Mouse (Mus musculus) hindbrain, embryonic 13.5 days (tissue): Measurements from ENCODE around the gene Dnajb8. TPM values are rescaled to one million over a fixed set of nuclear protein-coding genes. Genes with fewer than 3 reads are reported as not detected.
A peak's percentile ranks its signal among the peaks of the same experiment; 100 is the strongest.

Experiments
- ATAC-seq: fragments of 200-750 bp; cut with Nextera tagmentation; 2 replicates; pipeline ENCODE4 v1.8.0; 2017; ENCODE audit warnings: moderate TSS enrichment; ENCODE audit not compliant: low FRiP score
- H3K27ac ChIP-seq: fragments of 300-500 bp; sonication (generic); 2 replicates; pipeline ENCODE4 v1.5.1; 2015; ENCODE audit warnings: inconsistent platforms, mild to moderate bottlenecking, moderate library complexity
- H3K27me3 ChIP-seq: fragments of 300-500 bp; sonication (generic); 2 replicates; pipeline ENCODE4 v1.6.1; 2015; ENCODE audit warnings: mild to moderate bottlenecking, inconsistent platforms
- H3K36me3 ChIP-seq: fragments of 300-500 bp; sonication (generic); 2 replicates; pipeline ENCODE4 v1.6.1; 2015; ENCODE audit warnings: mild to moderate bottlenecking, inconsistent platforms
- H3K4me1 ChIP-seq: fragments of 300-500 bp; sonication (generic); replicated peaks from 2 replicates; pipeline ENCODE4 v1.6.1; 2015; ENCODE audit warnings: inconsistent platforms
- H3K4me2 ChIP-seq: fragments of 300-500 bp; sonication (generic); 2 replicates; pipeline ENCODE4 v1.6.1; 2015; ENCODE audit warnings: inconsistent platforms, mild to moderate bottlenecking, moderate library complexity
- H3K4me3 ChIP-seq: fragments of 300-500 bp; sonication (generic); 2 replicates; pipeline ENCODE4 v1.5.1; 2015; ENCODE audit warnings: mild to moderate bottlenecking, inconsistent platforms
- H3K9ac ChIP-seq: fragments of 300-500 bp; sonication (generic); 2 replicates; pipeline ENCODE4 v1.6.1; 2015; ENCODE audit warnings: mild to moderate bottlenecking, inconsistent platforms
- H3K9me3 ChIP-seq: fragments of 300-500 bp; sonication (generic); 2 replicates; pipeline ENCODE4 v1.6.1; 2016; ENCODE audit warnings: inconsistent platforms
- WGBS: fragments of 180-500 bp; shearing (Covaris S2); methylation state at CpG from one replicate; pipeline ENCODE4 v1.1.7; 2015; 5-methylcytosine and 5-hydroxymethylcytosine counted together
- polyA plus RNA-seq: library from polyadenylated mRNA; unstranded; fragments of >200 nt; fragmentation: Nextera tagmentation; extraction: Ambion mirVana; gene quantifications from 2 replicates; pipeline ENCODE4 v1.2.1, GENCODE M21; 2015

Dnajb8 gene
- polyA plus RNA-seq, 1 experiment from 2014 or later, result not detected

DNA sequence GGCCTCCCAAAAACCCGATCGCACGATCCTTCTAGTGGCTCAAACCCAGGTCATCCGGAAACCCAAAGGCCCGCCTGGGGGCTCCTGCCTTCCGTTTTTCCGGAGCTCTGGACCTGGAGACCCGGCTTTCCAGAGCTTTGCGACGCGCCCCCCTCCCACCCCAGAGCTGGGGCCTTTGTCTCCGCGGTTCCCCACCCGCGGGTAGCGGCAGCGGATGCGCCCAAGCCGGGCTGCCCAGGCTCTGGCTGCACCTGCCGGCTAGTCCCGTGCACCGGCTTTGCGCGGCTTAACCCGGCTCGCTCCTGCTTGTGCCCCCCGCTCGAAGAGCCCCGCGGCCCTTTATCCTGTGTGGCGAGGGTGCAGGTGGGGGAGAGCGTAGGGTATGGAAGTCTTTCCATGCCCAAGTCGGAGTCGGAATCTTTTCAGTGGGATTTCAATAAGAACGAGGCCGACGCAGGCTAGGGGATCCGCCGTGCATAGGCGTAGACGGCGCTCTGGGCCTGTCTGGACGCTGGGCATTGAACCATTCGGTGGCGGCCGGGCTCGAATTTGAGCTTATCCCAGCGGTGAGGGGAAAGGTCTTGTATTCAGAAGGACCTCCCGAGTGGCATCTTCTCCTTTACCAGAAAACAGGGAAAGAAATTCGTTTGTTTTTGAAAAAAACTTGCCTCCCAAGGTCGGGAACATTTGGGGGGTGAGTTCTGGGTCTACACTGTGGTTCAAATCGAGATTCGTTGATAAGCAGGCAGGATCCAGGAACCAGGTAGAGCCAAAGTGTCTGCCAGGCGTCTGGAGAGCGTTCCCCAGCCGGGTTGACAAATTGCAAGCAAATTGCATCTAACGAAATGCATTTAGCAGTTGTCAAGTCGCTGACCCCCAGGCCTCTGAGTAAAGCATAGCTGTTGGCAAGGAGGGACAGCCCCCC lies 27.8 kb upstream of the Dnajb8 start:
- ATAC-seq, result no peak
- peak overlapping the region; percentile 76 for H3K27ac ChIP-seq
- H3K4me1 ChIP-seq, result peaks cover 61% of the 10 kb centered on the region
- peak overlapping the region; percentile 54 for H3K4me2 ChIP-seq
- no peaks in the 10 kb centered on the region for H3K9me3 ChIP-seq
- WGBS, result 1% methylated on average over 58 of the region's 58 CpGs
- H3K4me3 ChIP-seq, result peak overlapping the region; percentile 41
- peak overlapping the region; percentile 70 for H3K9ac ChIP-seq
- no peaks in the 10 kb centered on the region for H3K36me3 ChIP-seq
- peaks cover 97% of the 10 kb centered on the region for H3K27me3 ChIP-seq

DNA sequence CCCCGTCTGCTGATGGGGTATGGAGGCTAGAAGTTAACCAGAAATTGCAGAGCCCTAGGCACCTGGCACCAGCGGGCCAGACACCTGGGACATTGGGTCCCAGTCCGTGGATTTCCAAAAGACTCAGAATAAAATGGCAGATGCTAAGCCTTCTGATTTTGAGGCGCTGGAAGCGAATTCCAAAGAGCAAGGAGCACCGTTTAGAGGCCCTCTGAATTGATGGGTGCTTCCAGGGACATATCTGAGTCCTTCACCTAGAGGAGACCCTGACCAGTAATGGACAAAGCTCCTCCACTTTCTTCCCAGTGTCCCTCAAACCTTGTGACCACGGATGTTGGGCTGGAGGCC lies 27.1 kb upstream of the Dnajb8 start:
- peaks cover 59% of the 10 kb centered on the region for H3K4me1 ChIP-seq
- no peak for ATAC-seq
- no peaks in the 10 kb centered on the region for H3K9me3 ChIP-seq
- peak overlapping the region; percentile 54 for H3K4me2 ChIP-seq
- peak overlapping the region; percentile 41 for H3K4me3 ChIP-seq
- H3K9ac ChIP-seq, result peak overlapping the region; percentile 70; the same call in 1 of the 2 replicates
- H3K27ac ChIP-seq, result 0 out of 2 replicates have a peak overlapping the region, but pooled peaks have one; percentile 2
- WGBS, result 9% methylated on average over 7 of the region's 7 CpGs
- H3K36me3 ChIP-seq, result no peaks in the 10 kb centered on the region
- H3K27me3 ChIP-seq, result peaks cover 98% of the 10 kb centered on the region

DNA sequence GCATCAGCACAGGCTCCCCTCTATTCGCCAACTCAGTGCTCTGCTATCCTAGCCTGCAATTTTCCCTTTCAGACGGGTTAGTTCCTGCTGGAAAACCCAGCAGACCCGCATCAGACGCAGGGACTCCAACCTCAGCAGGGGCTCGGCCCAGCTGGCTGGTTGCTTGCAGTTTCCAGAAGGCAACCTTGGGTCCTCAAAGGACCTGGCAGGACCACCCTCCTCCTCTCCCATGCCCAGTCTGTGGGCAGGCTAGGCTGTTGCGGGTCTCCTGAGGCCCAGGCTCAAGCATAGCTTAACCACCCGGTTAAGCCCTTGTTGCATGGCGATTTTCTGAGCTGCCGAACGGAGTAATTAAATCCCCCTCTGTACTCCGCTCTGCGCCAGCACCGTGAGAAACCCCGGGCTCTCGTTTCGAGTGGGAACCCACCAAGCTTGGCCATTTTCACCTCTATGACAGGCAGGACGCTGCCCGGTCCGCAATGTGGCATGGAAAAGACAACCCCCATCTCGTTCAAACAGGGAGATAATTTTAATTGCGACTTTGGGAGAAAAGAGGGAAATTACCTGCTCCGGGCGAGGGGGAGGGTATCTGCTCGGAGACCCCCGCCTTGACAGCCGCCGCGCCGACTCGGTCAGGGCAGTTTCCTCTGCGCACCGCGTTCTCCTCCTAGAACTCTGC lies 25.9 kb upstream of the Dnajb8 start:
- Histone ChIP-seq H3K27me3 (peaks cover 98% of the 10 kb centered on the region), H3K4me1 (peaks cover 48% of the 10 kb centered on the region), H3K36me3 (no peaks in the 10 kb centered on the region), H3K27ac (no peak overlapping the region), H3K4me3 (peak overlapping the region; percentile 41), H3K9me3 (no peaks in the 10 kb centered on the region), H3K4me2 (peak overlapping the region; percentile 54), H3K9ac (peak overlapping the region; percentile 63)
- ATAC-seq, result no peak
- WGBS, result 2% methylated on average over 33 of the region's 33 CpGs

DNA sequence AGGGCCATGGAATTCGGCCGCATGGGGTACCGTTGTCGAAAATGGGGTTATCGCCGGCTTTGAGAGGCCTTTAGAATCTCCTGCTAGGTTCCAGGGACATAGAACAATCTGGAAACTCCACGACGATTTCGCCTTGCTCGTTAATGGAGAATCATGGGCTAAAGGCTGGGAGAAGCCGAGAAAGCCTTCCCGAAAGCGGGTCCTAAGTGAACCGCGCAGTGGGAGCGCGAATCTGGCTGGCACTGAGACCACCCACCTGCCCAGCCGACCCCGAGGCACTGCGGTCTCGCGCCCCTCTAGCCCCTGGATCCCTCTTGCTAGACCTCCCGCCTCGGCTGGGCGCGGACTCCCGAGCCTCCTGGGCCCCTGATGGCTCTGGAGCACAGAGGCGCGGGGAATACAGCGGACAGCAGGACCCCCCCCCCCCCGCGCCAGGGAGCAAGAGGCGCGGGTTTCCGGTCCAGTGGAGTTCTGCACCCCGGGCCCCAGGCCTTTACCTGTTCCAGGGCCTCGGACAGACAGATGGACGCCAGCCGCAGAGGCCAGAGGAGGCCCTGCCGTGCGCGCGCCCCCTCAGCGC lies 25.2 kb upstream of the Dnajb8 start:
- H3K36me3 ChIP-seq, result no peaks in the 10 kb centered on the region
- H3K27ac ChIP-seq, result peak overlapping the region; percentile 69
- H3K4me1 ChIP-seq, result peaks cover 48% of the 10 kb centered on the region
- peak overlapping the region; percentile 41 for H3K4me3 ChIP-seq
- peaks cover 98% of the 10 kb centered on the region for H3K27me3 ChIP-seq
- peak overlapping the region; percentile 63 for H3K9ac ChIP-seq
- ATAC-seq, result no peak
- WGBS, result under 1% methylated on average over 40 of the region's 44 CpGs
- peak overlapping the region; percentile 54 for H3K4me2 ChIP-seq
- H3K9me3 ChIP-seq, result no peaks in the 10 kb centered on the region

DNA sequence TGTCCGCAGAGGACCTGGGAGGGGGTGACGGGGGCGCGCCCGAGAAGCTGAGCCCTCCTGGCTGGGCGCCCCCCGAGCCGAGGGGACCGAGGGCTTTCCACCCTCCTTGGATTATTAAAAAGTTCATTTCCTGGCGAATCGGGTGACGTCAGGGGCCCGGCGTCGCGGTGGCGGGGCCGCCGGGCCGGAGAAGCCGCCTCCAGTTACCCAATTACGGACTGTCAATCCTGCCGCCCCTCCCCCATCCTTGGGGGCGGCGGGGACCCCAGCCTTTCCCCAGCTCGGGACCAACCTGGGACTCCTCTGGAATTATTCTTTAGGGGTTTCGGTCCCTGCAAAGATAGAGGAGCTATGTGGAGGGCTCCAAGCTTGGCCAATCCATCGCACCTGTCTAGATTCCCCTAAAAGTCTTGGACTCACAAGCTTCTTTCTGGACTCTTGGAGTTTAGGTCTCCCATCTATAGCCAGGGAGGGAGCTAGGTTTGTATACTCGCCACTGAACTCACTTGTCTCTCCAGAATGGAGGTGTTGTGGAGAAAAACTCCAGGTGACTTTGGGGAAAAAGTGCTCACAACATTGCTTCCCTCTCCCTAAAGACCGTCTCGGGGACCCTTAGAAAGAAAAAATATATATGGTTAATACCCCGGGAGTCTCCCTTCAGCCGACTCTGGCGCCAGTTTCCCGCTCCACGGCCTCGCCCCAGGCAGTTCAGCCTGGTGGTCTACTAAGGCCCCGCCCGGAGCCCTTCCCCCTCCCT lies 24.6 kb upstream of the Dnajb8 start:
- no peak for ATAC-seq
- WGBS, result 1% methylated on average over 39 of the region's 39 CpGs
- Histone ChIP-seq H3K9me3 (no peaks in the 10 kb centered on the region), H3K27me3 (peaks cover 98% of the 10 kb centered on the region), H3K4me3 (peak overlapping the region; percentile 41), H3K4me2 (peak overlapping the region; percentile 54), H3K27ac (peak overlapping the region; percentile 69), H3K9ac (peak overlapping the region; percentile 63), H3K36me3 (no peaks in the 10 kb centered on the region), H3K4me1 (peaks cover 48% of the 10 kb centered on the region)

DNA sequence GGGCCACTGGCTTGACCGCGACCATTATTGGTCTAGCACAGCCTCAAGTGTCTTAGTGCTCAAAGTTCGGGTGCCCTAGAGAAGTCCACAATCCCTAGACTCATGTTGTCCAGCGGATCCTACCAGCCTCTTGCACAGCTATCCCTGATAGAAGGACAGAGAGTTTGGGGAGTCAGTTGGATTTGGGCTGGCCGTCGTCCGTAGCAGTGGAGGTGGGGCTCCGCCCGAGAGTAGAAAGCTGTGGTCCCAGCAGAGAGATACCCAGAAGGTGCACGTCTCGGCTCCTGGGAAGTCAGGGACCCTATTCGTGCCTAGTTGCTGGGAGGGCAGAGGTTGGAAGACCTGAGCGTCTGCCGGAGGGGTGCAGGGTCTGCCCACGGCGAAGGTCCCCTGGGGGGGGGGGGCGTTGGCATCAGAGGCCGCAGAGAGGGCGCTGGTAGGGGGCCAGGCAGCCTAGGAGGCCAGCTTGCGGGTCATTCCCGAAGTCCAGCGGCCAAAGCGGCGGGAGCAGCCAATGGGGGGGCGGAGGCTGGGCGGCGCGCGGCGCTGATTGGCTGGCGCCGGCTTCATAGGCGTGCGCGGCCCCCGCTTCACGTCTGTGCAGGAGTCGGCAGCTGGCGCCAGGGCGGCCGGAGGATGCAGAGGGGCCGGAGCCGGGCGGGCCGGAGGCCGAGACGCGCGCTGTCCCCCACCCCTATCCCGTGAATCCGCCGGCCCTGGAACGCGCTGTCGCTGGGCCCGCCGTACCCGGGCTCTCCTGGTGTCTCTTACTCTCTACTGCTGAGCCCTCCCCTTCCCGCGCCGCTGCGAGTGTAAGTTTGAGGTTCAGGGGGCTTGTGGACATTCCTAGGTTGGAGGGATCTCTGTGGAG lies 23.8 kb upstream of the Dnajb8 start:
- WGBS, result under 1% methylated on average over 60 of the region's 62 CpGs
- peaks cover 49% of the 10 kb centered on the region for H3K4me1 ChIP-seq
- H3K4me2 ChIP-seq, result peak overlapping the region; percentile 54
- no peak overlapping the region for H3K27ac ChIP-seq
- H3K4me3 ChIP-seq, result peak overlapping the region; percentile 41
- no peaks in the 10 kb centered on the region for H3K9me3 ChIP-seq
- peak overlapping the region; percentile 62 for H3K9ac ChIP-seq
- ATAC-seq, result peak; percentile 30; the same call in 1 of the 2 replicates
- H3K36me3 ChIP-seq, result no peaks in the 10 kb centered on the region
- H3K27me3 ChIP-seq, result peaks cover 97% of the 10 kb centered on the region

DNA sequence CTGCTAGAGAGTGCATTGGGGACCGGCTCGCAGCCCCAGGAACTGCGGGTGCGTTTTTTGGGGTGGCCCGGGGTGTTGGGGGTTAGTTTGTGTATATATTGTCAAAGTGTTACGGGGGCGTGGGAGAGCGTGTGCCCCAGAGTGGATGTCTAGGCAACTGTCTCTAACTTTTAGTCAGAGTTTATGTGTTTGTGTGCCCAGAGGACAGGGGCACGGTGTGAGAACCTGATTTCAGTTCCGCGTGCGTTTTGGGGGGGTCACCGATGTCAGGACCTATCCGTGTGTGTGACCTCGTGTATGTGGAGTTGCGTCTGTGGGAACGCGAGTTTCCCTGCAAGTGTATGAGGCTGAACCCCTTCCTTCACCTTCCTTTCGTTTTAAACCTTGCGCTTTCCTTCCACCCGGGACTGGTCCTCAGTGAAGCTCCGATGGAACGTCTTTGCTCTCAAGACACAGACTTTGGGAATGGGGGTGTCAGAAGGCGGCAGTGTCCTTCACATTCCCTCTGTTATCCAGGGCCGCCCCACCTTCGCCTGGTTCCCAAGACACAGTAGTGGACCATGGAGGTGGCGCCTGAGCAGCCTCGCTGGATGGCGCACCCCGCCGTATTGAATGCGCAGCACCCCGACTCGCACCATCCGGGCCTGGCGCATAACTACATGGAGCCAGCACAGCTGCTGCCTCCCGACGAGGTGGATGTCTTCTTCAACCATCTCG lies 22.9 kb upstream of the Dnajb8 start:
- peak overlapping the region; percentile 62 for H3K9ac ChIP-seq
- 2% methylated on average over 39 of the region's 39 CpGs for WGBS
- H3K27ac ChIP-seq, result no peak overlapping the region
- no peaks in the 10 kb centered on the region for H3K9me3 ChIP-seq
- H3K4me3 ChIP-seq, result peak overlapping the region; percentile 41
- H3K4me1 ChIP-seq, result peaks cover 42% of the 10 kb centered on the region
- no peaks in the 10 kb centered on the region for H3K36me3 ChIP-seq
- H3K27me3 ChIP-seq, result peaks cover 97% of the 10 kb centered on the region
- H3K4me2 ChIP-seq, result peak overlapping the region; percentile 54
- no peak for ATAC-seq

DNA sequence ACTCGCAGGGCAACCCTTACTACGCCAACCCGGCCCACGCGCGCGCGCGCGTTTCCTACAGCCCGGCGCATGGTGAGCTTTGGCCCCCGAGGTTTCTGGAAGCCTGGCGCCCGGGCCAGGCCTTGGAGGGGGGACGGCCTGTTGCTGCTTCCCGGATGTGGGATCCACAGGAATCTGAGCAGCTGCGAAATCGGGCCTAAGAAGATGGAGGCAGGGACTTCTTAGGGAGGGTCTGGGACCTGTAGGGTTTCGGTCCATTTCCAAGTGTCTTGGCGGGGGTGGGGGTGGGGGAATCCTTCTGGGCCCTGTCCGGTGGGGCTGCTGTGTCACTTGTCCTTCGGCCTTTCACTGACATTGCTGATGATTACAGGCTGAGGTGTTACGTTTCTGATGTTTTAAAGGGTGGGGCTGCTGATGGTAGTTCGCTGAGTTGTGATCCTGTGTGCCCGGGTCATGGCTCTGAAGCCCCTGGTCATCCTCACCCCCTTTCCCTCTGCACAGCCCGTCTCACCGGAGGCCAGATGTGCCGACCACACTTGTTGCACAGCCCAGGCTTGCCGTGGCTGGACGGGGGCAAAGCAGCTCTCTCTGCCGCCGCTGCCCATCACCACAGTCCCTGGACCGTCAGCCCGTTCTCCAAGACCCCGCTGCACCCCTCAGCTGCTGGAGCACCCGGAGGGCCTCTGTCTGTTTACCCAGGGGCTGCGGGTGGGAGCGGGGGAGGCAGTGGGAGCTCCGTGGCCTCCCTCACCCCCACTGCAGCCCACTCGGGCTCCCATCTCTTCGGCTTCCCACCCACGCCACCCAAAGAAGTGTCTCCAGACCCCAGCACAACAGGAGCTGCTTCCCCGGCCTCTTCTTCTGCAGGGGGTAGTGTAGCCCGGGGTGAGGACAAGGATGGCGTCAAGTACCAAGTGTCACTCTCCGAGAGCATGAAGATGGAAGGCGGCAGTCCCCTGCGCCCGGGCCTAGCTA lies 22.1 kb upstream of the Dnajb8 start:
- ATAC-seq, result no peak
- H3K4me3 ChIP-seq, result peak overlapping the region; percentile 41
- peak overlapping the region; percentile 54 for H3K4me2 ChIP-seq
- H3K9ac ChIP-seq, result peak overlapping the region; percentile 62
- WGBS, result 2% methylated on average over 50 of the region's 50 CpGs
- H3K27ac ChIP-seq, result no peak overlapping the region
- H3K9me3 ChIP-seq, result no peaks in the 10 kb centered on the region
- peaks cover 45% of the 10 kb centered on the region for H3K4me1 ChIP-seq
- H3K36me3 ChIP-seq, result no peaks in the 10 kb centered on the region
- H3K27me3 ChIP-seq, result peaks cover 99% of the 10 kb centered on the region

DNA sequence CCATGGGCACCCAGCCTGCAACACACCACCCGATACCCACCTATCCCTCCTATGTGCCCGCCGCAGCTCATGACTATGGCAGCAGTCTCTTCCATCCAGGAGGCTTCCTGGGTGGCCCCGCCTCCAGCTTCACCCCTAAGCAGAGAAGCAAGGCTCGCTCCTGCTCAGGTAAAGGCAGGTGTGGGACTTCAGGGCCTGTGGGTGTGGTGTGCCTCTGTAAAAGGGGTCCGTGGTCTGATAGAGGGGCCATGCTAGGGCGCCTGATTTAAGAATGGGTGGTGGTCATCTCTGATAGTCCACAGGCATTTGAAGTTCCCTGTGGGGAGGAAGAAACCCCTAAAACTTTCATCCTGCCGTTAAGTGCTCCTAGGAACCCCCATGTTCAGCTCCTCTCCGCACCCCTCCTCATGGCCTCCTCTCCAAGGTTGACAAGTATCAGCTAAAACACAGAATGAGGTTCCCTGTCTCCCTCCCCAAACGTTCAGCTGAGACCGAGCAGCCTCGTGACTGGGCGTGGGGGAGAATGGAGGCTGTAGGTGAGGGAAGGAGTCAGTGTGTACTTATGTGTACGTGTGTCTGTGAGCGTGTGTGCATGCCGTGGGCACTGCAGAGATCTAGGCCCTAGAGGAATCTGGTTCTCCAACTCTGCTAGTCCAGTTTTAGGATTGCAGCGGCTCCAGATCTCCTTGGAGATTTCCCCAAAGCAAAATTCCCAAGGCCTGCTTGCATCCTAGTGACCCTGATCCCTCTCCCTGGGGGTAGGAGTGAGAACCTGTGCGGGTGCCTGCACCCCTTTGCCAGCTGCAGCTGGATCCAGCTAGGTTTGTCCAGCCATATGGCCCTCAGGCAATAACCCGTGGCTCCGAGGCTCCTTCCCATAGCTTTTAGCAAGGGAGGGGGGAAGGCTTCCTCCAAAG lies 21.1 kb upstream of the Dnajb8 start:
- Histone ChIP-seq H3K36me3 (no peaks in the 10 kb centered on the region), H3K27ac (no peak overlapping the region), H3K27me3 (peaks cover 99% of the 10 kb centered on the region), H3K9ac (peak overlapping the region; percentile 39; the same call in 1 of the 2 replicates), H3K4me3 (peak overlapping the region; percentile 41), H3K4me2 (peak overlapping the region; percentile 54), H3K9me3 (no peaks in the 10 kb centered on the region), H3K4me1 (peaks cover 48% of the 10 kb centered on the region)
- 6% methylated on average over 20 of the region's 20 CpGs for WGBS
- ATAC-seq, result no peak
